Mouse (Mus musculus) embryo, embryonic 11.5 days (tissue): ENCODE results near the gene Mlph.

Experiments used
- DNase-seq: peaks from one replicate; pipeline ENCODE4 v3.0.0-alpha.2; 2012; ENCODE audit warnings: low read depth, low spot score

Gene Mlph

DNA sequence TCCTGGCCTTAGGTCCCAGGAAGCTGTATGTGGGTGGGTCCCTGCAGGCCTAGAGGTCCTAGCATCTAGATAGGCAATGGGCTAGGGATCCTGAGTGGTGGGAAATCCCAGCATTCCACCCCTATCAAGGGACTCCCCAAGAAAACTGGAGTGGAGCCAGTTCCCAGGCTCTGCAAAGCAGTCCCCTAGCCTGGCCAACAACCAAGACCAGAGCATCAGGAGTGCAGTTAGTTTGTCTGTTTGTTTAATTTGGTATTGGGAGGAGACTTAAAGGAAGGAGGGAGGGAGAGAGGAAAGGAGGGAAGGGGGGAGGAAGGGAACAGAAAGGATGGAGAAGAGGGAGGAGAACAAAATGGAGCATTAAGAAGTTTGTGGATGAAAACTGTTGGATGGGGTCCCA is 5.7 kb upstream of the Mlph start:
- DNase-seq: no peak

DNA sequence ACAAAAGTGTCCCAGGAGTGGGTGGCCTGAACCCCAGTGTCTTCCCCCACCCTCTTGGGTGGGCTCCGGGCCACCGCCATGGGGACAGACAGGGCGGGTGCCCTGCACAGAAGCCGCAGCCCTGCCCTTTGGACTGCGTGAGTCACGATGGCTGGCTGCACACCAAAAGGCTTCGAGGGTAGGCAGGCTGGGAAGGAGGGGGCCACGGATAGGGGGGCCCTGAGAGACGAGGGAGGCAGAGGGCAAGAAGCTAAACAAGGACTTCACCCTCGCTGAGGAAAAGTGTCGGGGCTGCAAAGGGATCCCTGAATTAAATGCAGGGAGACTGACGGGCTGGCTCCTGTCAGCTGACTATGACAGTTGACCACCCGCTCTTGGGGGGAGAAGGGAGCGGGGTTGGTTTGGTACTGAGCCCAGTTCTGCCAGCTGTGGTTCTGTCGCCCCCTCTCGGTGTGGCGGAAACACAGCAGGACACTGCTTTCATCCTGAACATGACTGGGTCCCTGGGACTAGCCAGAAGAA is 5.2 kb upstream of the Mlph start:
- DNase-seq: no peak

DNA sequence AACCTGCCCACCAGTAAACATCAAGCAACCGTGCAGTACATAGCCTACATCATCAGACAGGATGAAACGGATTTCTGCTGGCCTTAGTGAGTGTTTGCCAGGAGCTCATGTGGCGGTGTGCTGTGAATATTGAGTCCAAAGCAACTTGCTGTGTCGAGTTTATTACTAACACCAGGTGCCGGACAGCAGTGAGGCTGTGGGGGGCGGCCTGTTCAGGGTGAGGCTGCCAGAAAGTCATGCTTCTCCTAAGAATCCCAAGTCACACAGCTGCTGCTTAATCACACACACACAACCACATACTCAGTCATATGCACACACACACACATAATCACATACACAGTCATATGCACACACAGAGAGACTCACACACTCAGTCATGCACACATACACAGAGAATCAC is 1.7 kb upstream of the Mlph start:
- no peak for DNase-seq

DNA sequence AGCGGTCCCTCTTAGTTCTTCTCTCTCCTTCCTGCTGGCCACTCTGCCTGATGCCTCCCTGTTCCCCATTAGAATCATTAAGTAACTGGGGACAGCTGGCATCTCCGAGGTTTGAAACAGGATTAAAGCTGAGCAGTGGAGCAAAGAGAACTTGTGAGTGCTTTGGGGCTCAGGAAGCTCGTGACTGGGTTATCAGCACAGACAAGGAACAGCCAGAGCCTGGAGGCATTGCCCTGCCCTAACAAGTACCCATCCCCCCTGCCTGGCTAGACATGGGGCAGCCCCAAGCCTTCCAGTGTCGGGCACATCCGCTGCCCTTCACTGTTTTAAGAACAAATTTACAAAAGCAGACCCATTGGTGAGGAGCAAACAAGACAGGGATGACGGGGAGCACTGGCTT is 2.6 kb downstream of the Mlph start:
- DNase-seq: no peak

DNA sequence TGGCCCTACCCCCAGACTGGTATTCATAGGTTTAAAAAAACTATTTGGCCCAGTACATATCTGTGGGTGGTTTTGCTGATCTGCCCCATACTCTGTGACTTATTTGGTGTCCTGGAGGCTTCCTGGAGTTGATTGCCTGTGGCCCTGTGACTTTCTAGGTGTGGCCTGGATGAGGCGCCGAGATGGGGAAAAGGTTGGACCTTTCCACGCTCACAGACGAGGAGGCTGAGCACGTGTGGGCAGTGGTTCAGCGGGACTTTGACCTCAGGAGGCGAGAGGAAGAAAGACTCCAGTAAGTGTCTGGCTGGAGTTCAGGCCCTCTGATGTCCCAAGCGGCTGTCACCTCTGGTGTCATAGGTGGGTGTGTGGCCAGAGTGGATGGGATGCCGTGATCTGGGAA is 6.8 kb downstream of the Mlph start:
- DNase-seq: no peak

DNA sequence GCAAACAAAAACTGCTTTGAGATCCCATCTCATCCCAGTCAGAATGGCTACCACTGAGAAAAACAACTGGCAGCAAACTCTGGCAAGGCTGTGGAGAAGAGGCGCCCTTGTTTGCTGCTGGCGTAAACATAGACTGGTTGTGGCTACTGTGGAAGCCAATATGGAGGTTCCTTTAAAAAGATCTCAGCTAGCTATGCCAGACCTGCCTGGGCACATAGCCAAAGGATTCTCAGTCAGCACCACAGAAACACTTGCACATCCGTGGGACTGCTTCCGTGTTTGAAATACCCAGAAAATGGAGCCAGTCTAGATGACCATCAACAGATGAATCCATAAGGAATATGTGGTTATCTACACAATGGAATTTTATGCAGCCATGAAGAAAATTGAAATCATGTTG is 11.1 kb downstream of the Mlph start:
- DNase-seq: no peak

DNA sequence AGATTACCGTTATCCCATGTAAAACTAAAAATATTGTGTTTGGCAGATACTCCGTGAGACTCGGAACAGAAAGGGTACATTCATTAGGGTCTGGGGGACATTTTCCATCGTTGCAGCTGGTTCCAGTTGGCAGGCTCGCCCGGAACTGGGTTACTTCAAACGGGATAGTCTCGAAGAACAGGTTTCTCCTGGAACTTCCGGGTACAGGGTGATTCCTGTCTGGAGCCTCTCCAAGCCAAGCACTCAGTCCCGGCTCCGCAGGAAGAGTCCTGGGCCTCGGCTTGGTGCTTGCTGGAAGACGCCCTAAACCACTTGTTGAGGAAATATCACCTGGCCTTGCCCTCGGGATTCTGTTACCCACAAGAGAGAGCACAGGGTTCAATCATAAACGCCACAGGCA is 12.4 kb downstream of the Mlph start:
- no peak for DNase-seq

DNA sequence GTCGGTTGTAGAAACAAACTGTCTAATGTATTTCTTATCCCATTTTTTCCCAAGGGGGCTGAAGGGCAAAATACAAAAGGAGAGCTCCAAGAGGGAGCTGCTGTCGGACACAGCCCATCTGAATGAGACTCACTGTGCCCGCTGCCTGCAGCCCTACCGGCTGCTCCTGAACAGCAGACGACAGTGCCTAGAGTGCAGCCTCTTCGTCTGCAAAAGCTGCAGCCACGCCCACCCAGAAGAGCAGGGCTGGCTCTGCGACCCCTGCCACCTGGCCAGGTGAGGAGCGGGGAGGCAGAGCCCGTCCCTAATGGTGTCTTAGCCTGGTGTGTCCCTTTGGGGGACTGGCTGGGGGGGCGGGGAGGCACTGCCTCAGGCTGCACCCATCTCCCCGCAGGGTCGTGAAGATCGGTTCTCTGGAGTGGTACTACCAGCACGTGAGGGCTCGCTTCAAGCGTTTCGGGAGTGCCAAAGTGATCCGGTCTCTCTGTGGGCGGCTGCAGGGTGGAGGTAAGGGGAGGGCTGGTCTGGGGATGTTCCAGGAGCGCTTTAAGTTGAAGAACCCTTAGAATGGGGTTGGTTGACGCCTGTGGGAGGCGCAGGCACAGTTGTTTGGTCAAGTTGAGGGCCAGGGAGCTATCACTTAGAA is 13.2 kb downstream of the Mlph start:
- DNase-seq: no peak

DNA sequence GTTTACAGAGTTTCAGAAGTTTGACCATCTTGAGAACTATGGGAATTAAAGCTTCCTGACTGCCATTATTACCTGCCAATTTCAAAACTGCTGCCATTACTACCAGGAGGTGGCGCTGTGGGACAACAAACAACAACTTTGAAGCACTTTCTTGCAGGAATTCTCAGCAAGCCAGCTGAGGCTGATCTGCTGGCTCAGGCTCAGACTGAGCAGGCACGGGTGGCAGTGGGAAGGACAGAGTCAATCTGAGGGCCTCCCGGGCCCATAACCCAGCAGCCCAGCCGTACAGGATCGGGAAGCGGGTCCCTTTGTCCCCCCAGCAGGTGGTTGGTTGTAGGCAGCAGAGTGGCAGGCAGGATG is 13.7 kb downstream of the Mlph start:
- peak; percentile 82 for DNase-seq

DNA sequence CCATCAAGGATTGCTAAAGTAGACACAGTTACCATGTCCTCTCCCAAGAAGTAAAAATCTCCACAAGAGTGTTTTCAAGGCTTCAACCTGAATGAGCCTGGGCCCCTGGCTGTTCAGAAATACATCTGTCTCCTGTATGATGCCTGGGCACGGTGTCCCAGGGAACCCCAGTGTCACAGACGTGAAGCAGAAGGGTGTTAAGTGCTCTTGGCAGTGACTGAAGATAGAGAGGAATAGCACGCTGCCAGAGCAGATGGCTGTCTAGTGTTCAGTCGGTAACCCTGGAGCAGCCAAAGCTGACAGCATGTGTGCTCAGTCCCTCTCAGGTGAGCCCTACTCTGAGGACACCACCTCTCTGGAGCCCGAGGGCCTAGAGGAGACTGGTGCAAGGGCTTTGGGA is 18.1 kb downstream of the Mlph start:
- no peak for DNase-seq

DNA sequence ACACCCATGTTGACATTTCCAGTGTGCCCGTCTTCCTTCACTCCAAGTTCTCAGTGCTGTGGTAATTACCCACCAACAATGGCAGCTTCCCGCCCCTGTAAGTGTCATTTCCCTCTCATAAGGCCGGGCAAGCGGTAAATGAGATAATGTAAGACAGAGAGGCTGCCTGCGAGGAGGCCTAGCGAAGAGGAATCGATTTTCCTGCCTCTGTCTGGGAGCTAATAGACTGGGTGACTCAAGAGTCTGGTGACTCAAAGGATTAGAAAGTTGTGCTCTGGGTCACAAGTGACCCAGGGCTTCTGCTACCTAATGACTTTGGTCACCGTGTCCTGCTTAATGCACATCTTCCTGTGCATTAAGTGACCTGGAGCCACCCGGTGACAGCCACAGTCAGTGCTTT is 22.1 kb downstream of the Mlph start:
- no peak for DNase-seq

DNA sequence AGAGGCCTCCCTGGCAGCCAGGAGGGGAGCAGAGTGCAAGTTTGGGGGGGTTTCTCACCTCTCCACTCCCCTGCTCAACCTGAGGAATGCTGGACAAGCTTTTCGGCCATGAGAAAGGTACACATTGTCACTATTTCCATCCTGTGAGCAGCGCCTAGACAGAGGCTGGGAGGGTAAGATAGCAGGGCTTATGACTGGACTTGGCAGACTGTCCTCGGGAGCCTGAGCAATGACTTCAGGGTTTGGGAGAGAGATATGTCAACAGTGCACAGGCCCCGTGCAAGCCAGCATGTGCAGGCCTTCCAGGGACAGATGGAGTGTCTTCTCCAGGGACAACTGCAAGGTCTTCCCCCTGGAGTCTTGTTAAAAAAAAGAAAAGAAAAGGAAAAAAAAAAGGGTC is 25.1 kb downstream of the Mlph start:
- no peak for DNase-seq

DNA sequence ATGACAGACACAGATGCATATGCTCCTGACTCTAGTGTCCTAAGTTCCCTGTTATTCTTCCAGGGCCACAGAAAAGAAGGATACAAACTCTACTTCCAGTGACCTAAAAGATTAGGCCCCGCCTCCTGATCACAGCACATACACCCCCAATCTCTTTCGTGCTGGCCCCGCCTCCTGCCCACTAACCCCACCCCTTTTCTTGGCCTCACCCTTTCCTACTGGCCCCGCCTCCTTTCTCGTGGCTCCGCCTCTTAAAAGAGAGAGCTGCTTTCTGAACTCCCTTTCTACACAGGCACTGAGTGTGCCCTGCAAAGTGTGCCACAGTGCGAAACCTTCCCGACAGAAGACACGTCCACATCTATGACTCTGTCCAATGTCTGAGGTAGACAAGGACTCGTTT is 30.3 kb downstream of the Mlph start:
- no peak for DNase-seq

DNA sequence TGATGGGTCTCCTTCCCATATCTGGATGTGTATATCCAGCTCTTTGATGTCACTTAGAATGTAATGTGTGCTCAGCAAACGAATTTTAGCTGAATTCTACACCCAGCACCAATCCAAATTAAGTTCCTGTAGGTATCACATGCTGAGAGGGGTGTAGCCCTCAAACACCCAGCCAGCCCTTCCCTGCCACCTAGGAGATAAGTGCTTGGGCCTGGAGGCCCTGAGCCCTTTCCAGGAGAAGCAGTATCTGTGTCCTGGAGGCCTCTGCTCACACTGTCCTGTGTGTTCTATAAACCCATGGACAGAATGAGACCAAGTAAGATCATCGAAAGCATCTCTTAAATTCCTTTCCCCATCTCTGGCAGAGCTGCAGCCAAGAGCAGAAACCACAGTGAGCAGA is 32.4 kb downstream of the Mlph start:
- DNase-seq: no peak

DNA sequence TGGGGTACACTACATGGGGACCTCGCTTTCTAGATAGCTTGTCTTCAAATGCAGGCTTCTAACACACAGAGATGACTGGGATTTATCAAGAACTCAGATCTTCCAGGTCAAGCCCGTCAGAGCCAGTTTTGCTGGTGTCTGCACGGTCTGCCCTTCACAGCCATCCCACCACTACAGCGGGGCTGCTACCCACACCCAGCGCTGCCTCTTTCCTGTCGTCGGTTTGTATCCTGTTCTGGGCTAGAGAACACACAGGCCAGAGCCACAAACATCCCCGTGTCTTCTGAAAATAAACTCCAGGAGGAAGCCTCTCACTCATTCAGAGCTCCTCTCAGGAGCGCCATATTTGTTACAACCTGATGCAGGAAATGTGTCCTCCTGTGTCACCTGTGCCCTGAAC is 34.4 kb downstream of the Mlph start:
- no peak for DNase-seq

DNA sequence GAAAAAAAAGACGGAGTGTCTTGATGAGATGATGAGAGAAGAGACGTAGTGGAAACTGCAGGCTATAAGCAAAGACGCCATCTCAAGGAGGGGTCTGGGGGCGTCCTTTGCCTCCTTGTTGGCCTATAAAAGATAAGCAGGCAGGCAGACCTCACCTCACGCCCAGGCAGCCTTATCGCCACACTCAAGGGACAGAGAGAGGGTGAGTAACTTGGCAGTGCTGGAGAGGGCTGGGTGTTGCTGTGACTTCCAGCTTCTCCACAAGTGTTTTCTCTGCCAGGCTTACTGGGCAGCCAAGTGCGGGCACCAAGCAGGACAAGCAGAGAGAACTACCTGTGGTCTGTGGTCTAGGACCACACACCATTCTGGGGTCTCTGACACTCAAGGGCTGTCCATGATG is 36.8 kb downstream of the Mlph start:
- no peak for DNase-seq

DNA sequence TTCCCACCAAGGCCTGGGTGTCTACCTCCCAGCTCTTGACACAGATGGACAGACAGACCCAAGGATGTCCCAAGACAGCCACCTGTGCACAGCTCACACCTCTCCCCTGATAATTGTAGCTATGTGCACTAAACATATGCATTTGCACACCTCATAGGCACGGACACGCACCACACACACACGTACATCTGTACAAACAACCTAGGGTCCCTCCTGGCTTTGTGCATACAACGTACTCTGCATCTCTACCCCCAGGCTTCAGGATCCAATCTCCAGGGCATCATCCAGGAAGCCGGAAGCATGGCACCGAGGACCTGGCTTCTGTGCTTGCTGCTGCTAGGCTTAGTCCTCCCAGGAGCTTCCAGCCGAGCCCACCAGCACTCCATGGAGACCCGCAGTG is 37.9 kb downstream of the Mlph start, which contains the start of gene Prlh:
Gene Prlh, plus strand, starts transcription at position 301 of the 400 bp plus-strand sequence.
- DNase-seq: no peak

DNA sequence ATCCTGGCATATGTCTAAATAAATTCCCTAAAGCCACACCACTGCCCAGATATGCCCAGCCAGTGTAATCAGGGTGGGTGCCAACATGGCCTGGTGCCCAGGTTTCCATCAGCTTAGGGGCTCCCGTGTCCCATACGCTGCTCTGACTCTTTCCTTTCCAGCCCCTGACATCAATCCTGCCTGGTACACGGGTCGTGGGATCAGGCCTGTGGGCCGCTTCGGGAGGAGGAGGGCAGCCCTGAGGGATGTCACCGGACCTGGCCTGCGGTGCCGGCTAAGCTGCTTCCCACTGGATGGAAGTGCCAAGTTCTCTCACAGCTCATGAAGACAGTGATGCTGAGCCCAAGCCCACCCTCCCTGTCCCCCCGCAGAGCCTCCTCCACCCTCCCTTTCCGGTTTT is 38.8 kb downstream of the Mlph start:
- no peak for DNase-seq

DNA sequence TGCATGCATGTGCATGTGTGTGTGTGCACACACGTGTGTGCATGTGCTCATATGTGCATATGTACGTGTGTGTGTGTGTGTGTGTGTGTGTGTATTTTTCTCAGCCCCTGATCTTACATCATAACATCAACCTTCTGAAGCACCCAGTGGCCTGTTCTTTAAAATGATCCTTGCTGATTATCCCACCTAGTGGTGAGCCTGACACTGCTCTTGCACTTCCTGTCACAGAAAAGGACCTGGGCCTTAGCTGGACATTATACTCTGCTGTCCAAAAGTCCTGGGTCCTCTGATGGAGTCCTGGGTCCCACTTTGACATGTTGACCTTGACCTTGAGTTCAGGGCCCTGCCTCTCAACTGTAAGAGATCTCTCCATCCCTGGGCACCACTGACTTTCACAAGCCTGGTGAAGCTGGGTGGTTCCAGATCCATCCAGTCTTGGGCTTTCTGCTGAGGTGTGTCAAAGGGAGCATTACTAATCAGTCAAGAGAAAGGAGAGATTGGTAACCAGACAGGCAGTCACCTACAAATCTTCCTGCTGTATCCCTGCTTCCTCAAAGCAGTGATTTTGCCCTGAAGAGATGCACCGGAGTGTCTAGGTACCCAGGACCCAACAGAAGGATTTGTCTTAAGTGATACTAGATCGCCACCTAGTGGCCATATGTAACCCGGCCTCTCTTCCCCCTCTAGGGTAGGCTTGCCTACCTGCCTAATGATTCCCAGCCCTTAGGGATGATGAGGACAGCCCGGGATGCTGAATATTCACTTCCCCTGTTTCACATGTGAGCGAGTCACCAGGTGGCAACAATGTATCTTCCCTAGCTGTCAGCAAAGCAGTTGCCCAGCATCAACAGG is 41.6 kb downstream of the Mlph start:
- peak; percentile 72 for DNase-seq

DNA sequence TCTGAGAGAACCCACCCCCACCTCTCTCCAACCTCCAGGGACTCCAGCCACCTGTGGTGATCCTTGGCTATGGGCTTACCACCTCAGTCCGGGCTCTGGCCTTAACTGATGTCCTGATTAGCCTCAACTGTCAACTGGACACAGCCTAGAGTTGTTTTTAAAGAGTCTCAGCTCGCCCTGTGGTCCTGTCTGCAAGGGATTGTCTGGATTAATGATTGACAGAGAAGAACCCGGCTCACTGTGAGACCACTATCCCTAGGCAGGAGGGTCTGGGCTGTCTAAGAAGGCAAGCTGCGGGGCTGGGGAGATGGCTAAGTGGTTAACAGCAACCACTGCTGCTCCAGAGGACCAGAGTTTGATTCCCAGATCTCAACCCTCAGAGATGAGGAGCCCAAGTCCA is 47.6 kb downstream of the Mlph start:
- DNase-seq: no peak

DNA sequence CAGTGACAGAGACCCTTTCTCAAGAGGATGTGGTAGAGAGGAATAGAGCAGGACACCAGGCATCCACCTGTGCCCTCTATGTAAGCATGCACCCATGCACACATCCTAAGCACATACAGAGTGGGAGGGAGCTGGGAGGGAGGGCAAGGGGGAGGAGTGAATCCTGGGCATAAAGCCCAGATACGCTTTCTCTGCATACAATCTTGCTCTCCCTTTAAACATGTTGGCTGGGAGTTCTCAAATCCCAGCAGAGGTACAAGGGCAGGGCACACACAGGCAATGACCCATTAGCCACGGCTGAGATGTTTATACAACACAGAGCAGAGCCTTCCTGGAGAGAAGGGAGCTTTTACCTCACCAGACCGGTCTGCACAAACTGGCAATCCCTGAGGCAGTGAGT is 48.1 kb downstream of the Mlph start:
- no peak for DNase-seq

DNA sequence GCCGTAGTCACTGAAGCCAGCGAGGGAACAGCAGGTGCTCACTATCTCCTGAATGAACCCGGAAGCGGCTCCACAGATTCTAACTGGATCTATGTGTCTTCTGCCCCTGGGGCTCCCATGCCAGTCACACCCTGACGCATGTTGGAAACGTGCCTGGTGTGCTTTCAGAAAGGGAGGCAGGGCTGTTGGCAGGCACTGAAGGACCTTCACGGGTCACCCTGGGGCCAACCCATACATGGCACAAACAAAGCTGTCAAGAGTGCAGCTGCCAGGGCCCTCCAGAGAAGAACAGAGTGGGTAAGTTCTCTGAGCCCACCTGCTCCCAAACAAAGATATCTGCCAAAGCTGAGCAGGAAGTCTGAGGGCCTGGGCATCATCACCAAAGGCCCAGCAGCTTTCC is 52.7 kb downstream of the Mlph start:
- no peak for DNase-seq

DNA sequence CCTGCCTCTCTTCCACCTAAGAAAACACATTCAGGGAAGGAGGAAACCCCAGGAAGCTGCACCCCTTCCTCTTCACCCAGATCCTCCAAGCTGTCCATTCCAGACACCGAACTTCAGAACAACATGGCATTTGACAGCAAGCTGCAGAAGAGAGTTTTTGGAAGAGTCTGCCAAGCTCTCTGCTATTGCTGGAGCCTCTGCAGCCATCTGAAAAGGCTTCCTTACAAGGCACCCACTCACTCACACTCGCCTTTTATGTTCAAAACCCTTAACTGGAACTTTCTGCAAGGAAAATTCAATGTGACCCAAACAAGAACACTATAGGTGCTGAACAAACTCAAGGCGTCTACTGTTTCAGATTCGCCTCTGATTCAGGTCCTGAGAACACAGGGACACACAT is 53.8 kb downstream of the Mlph start:
- no peak for DNase-seq
